Mouse (Mus musculus): ENCODE results near the gene Cd96.

DNA sequence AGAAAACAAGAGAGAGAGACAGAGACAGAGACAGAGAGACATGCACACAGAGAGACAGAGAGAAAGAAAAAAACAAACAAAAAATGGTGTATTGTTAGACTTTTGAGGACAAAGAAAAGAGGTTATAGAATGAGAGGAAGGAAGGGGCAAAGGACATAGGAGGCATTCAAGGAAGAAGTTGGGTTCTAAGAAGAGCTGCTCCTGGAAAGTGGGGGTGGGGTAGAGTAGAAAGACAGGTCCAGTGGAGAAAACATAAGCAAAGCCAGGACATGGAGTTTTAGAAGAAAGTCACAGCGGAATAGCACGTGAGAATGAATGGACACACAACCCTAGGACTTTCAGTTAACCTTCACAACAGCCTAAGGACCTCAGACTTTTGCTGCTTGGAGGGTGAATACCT lies 99.7 kb downstream of the Cd96 start:
- no peak for TF ChIP-seq CTCF (IDR thresholded peaks at IDR 0.05; ENCODE audit: low read depth, low read length)
- no peak for TF ChIP-seq POLR2A (IDR thresholded peaks at IDR 0.05; ENCODE audit: extremely low read depth, insufficient read depth, low read length)
